Mouse (Mus musculus) frontal cortex, postnatal 10 days (tissue): ENCODE results near the gene Phtf2.
"Not testable (repeated sequence)": the region's sequence is repeated elsewhere in the genome, so short reads cannot be mapped to it uniquely, and the experiment has no call there.

ENCODE experiments used
- DNase-seq, 2 experiments: peaks; one replicate each; pipeline ENCODE4 v3.0.0; 2022; ENCODE audit warnings: low spot score in 2 of 2, mixed read lengths in 1 of 2

Phtf2 gene

DNA sequence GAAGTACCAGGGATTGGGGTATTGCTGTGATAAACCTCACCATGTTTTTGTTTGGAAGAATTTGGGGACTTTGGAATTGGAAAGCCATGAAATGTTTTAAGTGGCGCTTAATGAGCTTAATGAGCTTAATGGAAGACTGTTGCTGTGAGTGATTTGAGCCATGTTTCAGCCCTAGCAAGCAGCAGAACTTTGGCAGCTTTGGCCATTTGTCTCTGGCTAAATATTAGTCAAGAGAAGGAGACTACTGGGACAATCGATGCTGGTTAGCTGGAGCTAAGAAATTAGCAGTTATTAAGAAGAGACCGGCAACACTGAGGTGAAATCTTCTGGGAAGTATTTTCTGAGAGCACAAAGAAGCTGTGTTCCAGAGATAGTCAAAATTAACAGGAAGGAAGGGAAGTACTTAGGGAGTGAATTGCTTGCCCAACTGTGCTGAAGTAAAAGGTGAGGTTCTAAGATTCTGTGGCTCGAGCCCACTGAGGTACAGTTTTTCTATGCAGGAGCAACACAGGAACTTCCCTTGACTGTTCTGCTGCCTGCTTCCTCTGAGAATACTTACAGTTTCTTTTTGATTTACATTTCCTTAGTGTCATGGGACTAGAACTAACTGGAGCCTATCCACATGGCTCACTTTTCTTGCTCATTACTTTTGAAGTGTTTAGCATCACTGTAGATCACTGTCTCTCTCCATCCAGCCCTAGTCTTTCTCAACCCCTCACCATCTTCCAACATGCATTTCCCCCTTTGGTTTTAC is 17.5 kb downstream of the Phtf2 start:
- DNase-seq = no peak

DNA sequence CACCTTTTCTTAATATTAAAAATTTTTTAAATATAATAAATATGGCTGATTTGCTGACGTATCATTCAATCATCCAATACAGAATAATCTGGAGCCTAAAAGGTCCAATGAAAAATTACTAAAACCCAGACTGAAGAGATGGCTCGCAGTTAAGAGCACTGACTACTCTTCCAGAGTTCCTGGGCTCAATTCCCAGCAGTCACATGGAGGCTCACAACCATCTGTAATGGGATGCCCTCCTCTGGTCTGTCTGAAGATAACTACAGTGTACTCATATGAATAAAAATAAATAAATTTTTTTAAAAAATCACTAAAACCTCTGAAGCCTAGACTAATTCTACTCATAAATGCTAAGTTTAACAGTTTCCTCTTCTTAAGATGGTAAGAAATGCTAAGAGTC is 20.0 kb downstream of the Phtf2 start:
- DNase-seq = no peak

DNA sequence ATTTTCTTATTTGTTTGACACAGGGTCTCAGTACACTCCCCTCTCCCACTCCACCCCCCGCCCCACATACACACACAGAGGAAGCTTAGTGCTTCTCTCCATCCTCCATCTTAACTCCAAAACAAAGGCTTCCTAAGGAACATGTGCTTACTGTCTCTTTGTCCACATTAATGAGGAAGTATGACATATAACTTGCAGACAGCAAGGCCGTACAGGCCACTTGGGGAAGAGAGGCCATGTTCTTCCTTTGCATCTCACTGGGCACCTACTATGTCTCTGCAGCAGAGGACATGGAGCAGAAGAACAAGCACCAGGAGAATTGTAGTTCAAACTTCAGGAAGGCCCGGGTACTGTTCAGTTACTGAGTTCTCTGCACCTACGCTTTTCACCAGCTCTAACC is 21.4 kb downstream of the Phtf2 start:
- DNase-seq = no peak

DNA sequence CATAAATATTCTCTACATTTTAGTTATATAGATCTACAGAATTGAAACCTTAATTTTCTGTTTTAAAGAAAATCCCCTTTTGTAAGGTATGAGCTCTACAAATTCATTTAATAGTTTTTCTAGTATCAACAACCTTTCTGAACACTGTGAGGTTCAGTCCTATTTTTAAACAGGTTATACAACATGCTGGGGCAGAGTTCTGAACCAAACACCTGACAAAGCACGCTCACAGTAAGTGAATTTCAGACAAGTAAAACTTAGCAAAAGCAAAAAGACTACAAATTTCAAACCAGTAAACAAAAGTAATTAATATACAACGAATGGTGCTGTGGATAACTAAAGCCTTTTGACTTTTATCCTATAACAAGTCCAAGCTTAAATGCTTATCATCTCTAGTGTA is 23.5 kb downstream of the Phtf2 start:
- DNase-seq = no peak

DNA sequence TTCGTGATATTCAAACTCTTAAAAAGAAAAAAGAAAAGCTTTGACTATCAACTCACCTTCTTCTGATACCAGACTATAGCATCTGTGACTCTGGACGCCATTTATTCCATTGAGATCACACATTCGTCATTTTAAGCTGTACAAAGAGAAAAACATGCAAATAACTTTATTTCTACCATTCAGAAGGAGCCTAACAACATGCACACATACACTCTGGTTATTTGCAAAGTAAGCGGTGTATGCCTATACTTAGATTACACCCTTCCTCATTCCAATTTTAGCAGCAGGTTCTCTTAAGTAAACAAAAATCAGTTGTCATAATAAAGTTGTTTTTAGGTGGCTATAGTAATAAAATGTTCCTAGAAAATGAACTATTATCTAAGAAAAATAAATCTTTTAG is 26.9 kb downstream of the Phtf2 start:
- DNase-seq = no peak

DNA sequence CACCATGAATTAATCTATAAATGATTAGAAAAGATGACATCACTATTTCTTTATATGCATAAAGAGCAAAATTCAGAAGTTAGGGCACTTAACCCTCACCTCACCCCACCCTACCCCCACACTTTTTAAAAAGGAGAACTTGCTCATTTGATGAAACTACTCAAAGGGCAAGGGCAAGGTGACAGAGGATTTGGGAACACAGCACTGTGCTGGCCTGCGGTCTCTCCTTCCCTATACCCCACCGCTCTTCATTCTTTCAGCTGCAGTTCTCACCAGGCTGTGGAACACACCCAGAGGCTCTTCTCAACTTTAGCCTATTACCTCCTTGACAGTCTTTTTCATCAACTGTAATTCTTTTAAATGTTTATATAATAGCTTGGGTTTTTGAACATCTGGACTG is 34.9 kb downstream of the Phtf2 start:
- DNase-seq = no peak

DNA sequence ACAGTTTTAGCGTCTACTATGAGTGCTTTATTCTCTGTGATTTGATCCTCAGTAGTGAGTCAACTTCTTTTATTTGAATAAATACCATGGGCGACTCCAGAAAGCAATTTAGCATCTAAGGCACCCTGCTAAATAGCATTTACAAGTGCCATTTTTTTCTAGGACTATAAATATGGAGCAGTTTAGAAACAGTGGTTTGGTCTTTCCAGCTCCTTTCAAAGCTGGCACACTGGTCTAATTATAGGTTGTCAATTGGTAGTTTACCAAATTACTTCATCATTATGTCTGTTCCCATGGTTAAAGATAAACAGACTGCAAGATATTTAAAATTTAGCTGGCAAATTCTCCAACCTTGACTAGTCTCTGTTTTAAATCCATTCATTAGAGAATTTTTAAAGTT is 38.1 kb downstream of the Phtf2 start:
- DNase-seq = no peak

DNA sequence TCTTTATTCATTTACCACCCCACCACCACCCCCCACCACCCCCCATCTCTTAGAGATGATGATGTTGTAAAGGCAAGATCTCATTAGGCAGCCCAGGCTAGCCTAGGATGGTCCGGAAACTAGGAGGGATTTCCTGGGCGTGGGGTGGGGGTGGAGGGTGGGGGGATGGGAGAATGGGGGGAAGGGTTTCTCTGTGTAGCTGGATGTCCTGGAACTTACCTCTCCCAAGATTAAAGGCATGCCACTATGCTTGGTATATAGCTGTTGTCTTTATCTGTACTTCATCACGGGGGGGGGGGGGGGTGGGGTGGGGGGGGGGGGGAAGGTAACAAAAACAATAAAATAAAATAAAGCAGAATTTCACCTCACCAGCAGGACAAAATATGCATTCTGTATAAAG is 38.5 kb downstream of the Phtf2 start:
- DNase-seq = no peak

DNA sequence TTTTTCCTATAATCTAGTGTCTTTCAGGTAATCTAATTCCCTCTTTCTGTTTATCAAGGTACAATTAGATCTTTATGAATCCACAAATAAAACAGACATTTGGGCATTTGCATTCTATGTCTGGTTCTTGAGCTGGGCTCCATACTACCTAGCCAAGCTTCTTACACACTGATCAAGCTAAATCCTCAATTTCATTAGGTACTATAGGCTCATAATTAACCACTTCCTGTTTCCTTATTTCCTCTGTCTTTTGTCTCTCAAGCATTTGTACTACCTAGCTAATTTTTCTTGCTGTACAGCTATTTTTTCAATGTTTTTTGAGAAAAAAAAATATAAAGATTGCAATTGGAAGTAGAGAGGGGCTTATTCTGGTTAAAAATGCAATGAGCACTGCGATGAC is 44.8 kb downstream of the Phtf2 start:
- no peak for DNase-seq

DNA sequence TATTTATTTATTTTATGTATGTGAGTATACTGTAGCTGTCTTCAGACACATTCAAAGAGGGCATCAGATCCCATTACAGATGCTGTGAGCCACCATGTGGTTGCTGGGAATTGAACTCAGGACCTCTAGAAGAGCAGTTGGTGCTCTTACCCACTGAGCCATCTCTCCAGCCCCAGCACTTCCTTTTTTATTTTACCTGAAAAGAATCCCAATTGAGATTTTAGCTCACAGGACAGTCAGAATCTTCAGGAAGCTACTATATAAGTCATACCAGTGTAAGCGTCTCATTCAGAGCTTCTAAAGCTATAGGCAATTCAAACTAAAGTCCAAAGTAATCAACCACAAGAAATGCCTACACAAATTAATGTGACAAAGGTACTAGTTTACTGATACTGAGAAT is 47.5 kb downstream of the Phtf2 start:
- no peak for DNase-seq

DNA sequence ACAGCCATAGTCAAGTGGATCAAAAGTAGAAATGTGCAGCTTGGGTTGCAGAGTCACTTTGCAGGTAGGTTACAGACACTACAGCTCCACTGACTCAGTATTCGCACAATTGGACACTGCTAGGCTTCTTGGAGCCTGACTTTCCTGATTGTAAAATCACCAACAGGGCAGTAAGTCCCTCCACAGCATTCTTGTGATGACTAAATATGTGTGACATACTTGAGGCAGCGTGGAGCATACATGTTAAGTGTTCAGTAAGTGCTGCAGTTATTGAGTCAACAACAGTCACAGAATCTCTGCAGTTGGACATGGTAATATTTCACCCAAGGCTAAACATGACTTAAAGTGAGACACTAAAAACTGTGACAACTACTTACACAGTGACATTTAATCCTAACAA is 50.5 kb downstream of the Phtf2 start:
- DNase-seq = no peak

DNA sequence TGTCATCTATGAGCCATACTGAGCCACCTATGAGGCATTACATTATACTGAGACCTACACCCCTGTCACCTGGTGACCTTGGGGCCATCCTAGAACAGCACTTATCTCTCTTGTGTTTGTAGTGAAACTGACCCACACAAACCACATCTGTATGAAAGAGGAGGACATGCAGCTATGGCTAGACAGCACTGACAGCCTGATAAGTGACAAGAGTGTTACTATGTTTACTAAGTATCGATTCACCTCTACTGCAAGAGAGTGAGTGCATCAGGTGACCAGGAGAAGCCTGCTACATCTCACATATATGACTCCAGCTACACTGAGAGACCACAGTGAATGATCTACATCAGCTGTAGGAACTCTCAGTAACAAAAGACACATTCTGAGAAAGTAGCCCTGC is 51.2 kb downstream of the Phtf2 start:
- no peak for DNase-seq

DNA sequence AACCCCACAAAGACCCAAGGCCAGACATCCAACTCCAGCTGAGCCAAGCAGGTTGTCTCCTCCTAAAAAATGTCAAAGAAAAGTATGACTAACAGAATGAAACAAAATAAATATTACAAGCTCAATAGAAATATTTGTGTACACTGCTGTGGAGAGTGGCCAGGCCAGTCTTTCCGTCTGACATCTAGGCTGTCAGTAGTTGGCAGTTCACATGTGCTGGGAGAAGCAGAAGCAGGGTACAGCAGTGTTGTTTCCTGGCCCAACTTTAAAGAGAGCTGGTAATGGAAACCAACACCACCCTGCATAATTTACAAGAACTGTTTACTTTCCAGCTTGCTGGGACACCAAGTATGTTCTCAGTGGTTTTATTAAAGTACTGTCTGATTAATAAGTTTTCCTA is 60.3 kb downstream of the Phtf2 start:
- DNase-seq = no peak

DNA sequence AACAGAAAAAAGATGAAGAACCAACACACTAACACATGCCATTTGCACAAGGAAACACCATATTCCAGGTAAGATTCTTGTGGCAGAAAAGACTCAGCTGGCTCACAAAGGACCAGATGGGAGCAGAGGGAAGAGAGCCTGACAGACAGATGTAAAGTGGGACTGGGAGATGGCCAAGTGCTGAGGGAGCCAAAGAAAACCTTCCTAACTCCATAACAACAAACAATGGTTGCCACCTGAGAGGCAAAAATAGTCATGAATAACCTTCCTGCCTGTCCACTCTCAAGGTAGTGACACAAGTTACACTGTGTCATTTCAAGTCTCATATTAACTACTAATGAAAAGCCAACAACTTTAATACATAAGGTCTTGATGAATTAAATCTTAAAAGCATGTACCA is 60.8 kb downstream of the Phtf2 start:
- no peak for DNase-seq

DNA sequence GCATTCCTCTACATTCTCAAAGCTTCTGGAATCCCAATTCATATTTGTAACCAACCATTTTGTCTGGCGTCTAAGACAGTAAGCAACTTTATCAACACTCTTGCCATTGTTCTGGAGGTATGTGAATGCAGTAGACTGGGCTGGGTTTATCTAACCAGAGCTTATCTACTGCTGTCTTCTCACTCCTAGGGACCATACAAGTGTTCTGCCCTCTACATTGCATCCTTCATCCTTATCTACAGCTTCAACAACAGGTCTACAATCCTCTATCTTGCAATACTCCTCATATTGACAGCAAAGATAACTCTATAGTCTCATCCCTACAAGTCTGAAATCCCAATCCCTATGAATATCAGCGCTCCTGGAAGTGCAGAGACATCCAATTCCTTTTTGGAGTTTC is 66.8 kb downstream of the Phtf2 start:
- DNase-seq = no peak

DNA sequence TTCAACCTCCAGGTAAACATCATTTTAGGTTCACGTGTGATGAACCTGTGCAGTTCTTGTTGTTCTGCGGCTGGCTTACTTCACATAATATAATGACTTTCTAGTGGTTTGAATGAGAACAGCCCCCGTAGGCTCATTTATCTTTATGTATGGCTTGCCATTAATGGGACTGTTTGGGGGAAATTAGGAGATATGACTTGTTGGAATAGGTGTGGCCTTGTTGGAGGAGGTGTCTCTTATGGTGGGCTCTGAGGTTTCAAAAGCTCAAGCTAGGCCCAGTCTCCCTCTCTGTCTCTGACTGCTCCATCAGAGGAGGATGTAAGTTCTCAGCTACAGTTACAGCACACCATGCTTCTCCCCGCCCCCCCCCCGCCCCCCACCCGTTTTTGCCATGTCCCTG is 71.5 kb downstream of the Phtf2 start:
- no peak for DNase-seq

DNA sequence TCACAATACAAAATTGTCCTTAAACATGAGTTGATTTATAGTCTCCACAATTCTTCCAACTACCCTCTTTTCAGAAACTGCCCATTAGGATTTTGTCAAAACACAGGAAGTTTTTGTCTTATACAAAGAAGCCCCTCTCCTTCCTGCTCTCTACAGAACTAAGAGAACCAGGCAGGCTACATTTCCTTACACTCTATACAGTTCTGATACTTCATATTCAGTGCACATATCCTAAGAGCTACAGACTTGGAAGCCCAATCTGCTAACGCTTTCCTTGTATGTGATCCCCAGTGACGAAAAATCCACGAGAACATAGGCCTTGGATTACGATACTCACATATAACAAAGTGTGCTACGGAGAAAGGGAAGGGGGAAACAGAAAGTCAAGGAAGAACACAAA is 86.0 kb downstream of the Phtf2 start:
- DNase-seq = no peak

DNA sequence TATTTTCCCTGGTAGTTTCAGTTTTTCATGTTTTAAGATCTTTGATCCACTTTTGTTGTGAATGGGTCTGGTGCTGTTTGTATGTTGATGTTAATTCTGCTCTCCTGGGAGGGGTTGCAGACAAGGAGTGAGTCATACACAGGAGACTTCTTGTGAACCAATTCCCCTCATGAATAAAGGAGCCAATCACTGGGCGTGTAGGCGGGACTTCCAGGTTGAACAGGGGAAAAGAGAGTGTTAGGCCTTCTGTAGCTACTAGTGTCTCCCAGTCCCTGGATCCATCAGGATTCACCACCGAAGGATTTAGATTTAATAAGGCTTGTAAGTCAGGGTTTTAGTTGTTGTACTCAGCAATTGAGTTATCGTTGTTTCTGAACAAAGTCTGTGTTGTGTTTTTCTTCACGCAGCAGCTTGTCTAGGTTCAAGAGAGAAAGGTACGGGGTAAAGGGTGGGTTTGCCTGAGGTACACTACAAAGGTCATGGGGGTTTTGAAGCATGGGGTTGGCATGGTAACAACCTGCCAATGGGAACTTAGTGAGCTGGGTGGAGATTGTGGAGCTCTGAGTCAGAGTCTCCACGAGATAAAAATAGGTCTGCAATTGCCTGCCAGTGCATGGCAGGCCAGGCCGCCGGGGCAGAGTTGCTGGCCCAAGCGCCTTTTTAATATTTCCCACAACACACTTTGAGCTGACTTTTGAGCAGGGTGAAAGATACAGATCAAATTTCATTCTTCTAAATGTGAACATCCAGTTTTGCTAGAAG is 90.0 kb downstream of the Phtf2 start:
- DNase-seq = no peak

DNA sequence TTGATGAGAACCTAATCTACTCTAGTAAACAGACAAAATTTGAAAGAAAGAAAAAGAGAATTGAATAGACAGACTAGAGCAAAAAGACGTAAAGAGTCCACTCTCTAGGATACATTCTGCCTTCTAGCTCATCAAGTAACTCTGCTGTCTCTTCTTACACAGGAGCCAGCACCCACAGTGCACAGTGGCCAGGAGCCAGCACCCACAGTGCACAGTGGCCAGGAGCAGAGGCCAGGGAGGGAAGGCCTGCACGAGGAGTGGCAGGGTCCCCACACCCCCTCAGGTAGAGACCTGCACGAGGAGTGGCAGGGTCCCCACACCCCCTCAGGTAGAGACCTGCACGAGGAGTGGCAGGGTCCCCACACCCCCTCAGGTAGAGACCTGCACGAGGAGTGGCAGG is 95.5 kb downstream of the Phtf2 start:
- DNase-seq = not testable (repeated sequence)

DNA sequence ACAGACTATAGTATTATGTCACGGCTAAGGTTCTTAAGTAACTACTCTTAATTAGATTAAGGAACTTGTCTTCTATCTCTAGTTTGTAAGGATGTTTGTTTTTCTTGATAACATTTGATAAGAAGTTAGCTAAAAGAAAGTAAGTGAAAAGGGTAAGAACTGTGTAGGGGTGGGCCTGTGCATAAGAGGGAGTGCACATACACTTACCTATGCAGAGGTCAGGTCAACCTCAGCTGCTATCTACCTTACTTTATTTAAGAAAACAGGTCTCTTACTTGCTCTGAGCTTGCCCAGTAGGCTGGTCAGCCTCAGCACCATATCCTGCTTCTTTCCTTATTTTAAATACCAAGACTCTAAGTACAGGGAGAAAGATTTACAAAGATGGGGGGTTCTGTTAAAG is 100.8 kb downstream of the Phtf2 start:
- DNase-seq = no peak

DNA sequence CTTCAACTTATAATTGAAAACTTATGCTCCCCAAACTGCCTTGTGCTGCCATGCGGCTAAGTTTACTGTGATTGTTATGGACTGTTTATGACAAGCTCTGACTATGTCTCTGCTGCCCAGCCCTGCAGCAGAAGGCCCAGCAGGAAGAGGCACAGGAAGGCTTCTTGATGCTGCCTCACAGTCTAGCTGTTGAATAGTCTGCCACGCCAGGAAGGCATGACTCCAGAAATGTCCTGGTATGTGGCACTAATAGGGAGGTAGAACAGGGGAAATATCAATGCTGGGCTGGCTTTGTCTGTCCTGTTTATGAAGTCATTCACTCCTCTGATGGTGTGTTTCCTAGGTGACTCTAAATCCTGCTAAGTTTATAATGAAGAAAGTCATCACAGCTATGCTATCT is 102.7 kb downstream of the Phtf2 start:
- no peak for DNase-seq

DNA sequence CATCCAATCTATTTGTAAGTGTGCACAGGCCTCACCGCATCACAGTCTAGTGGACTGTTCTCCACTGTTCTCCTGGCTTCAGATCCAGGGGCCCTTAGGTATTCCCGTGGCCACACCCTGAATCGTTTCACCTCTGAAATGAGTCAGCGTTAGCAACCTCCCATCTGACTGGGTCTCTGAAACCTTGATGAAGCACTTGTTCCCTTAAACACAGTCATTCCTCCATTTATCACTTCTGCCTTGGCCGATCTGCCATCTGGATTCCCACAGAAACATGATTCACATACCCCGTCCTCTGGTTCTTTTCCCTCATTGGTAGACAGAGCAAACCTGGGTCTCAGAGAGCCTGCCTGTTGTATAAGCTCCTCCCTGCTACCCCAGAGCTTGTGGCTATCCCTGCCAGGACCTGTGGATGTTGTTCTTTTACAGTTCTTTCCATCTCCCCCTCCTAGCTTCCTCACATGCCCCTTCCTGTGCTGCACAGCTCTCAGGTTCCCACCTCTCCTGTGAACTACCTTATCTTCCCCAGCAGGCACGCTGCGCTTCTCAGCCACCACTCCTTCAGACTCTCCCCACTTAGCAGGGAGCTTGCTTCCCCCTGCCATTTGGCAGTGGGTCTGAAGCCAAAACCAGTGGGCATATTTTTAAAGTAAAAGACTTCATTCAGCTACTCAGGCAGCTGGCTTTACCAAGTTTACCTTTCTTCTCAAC is 103.5 kb downstream of the Phtf2 start:
- DNase-seq = no peak

DNA sequence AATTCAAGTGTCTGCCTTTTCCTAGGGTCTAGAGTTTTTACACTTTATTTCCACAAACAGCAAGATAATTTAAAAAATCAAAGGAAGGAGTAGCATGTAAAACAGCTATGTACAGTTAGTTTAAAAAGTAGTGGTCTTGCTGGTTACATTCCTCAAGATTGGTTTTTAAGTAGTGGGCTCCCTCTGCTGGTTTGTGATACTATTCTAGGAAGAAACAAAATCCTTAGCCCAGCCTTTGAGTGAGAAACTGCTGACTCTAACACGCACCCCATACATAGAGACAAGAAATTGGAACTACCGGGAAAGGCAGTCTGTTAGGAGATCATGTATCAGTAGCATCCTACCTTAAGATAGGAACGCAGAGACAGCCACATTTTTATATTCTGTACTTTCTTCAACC is 108.6 kb downstream of the Phtf2 start:
- no peak for DNase-seq
